Mouse (Mus musculus) liver, embryonic 14.5 days (tissue): ENCODE data around the gene Parp12. TPM values are rescaled to one million over a fixed set of nuclear protein-coding genes. Genes with fewer than 3 reads are reported as not detected.

ENCODE experiments used
- ATAC-seq: fragments of 200-750 bp; cut with Nextera tagmentation; 2 replicates; pipeline ENCODE4 v1.8.0; 2017; ENCODE audit warnings: moderate number of reproducible peaks, mild to moderate bottlenecking, moderate library complexity; ENCODE audit not compliant: insufficient read depth
- DNase-seq, 3 experiments: peaks; one replicate each; pipeline ENCODE4 v3.0.0-alpha.2; 2012 to 2013; ENCODE audit warnings: low read depth in 3 of 3, low spot score in 3 of 3
- H3K27ac ChIP-seq: fragments of 300-500 bp; sonication (generic); 2 replicates; pipeline ENCODE4 v1.5.1; 2014; ENCODE audit warnings: moderate library complexity, mild to moderate bottlenecking, control low read depth, inconsistent platforms
- H3K27me3 ChIP-seq: fragments of 300-500 bp; sonication (generic); 2 replicates; pipeline ENCODE4 v1.6.1; 2014; ENCODE audit warnings: mild to moderate bottlenecking, low read length, moderate library complexity; ENCODE audit not compliant: control insufficient read depth, insufficient read depth
- H3K36me3 ChIP-seq: fragments of 300-500 bp; sonication (generic); replicated peaks from 2 replicates; pipeline ENCODE4 v1.6.1; 2014; ENCODE audit warnings: low read depth; ENCODE audit not compliant: control insufficient read depth, insufficient read depth
- H3K4me1 ChIP-seq, 2 experiments: fragments of 200-500 bp in 1 of 2; fragments of 300-500 bp in 1 of 2; sonication (generic) in 1 of 2; replicated peaks; 2 replicates each; pipeline ENCODE4 v1.6.1; 2012 to 2014; ENCODE audit warnings: antibody characterized with exemption in 1 of 2, inconsistent platforms in 1 of 2, low read length in 1 of 2; ENCODE audit not compliant: control insufficient read depth in 2 of 2, insufficient read depth in 2 of 2
- H3K4me2 ChIP-seq: fragments of 300-500 bp; sonication (generic); 2 replicates; pipeline ENCODE4 v1.6.1; 2014; ENCODE audit warnings: low read depth, mild to moderate bottlenecking, control low read depth, moderate library complexity
- H3K4me3 ChIP-seq, 2 experiments: fragments of 200-500 bp in 1 of 2; fragments of 300-500 bp in 1 of 2; sonication (generic) in 1 of 2; 2 replicates each; pipeline ENCODE4 v1.5.1; 2012 to 2014; ENCODE audit warnings: low read depth in 2 of 2, low read length in 2 of 2, mild to moderate bottlenecking in 2 of 2, control low read depth in 1 of 2, inconsistent platforms in 1 of 2, moderate library complexity in 1 of 2; ENCODE audit not compliant: insufficient read depth in 1 of 2
- H3K9ac ChIP-seq: fragments of 300-500 bp; sonication (generic); replicated peaks from 2 replicates; pipeline ENCODE4 v1.6.1; 2014; ENCODE audit warnings: mild to moderate bottlenecking, control low read depth, moderate library complexity
- H3K9me3 ChIP-seq: fragments of 300-500 bp; sonication (generic); 2 replicates; pipeline ENCODE4 v1.6.1; 2016; ENCODE audit warnings: low read length, mixed read lengths; ENCODE audit not compliant: control insufficient read depth
- CTCF ChIP-seq: IDR thresholded peaks from 2 replicates; pipeline ENCODE4 v1.5.1; 2016; ENCODE audit warnings: antibody characterized with exemption, low read depth, control low read depth
- EP300 ChIP-seq: IDR thresholded peaks from 2 replicates; pipeline ENCODE4 v1.6.1; 2016; ENCODE audit warnings: antibody characterized with exemption, low read depth
- WGBS: fragments of 180-500 bp; shearing (Covaris S2); extraction: QIAGEN DNeasy Blood & Tissue Kit; methylation state at CpG from one replicate; pipeline ENCODE4 v1.1.7; 2014; ENCODE audit not compliant: insufficient replicate concordance; 5-methylcytosine and 5-hydroxymethylcytosine counted together
- polyA plus RNA-seq, 2 experiments: library from polyadenylated mRNA; depleted of rRNA in 1 of 2; stranded (reverse) in 1 of 2; unstranded in 1 of 2; fragments of >200 nt; fragmentation: Nextera tagmentation in 1 of 2; extraction: Ambion mirVana in 1 of 2; gene quantifications; 2 replicates each; pipeline versions ENCODE4 v1.2.1 to v1.2.3; 2012 to 2014

The Parp12 gene
- polyA plus RNA-seq (2012; rRNA removed): 3.3 and 4.3 TPM in 2 replicates
- 2.8 and 3.6 TPM in 2 replicates for polyA plus RNA-seq (2014; fragmentation: Nextera tagmentation; extraction: Ambion mirVana)

DNA sequence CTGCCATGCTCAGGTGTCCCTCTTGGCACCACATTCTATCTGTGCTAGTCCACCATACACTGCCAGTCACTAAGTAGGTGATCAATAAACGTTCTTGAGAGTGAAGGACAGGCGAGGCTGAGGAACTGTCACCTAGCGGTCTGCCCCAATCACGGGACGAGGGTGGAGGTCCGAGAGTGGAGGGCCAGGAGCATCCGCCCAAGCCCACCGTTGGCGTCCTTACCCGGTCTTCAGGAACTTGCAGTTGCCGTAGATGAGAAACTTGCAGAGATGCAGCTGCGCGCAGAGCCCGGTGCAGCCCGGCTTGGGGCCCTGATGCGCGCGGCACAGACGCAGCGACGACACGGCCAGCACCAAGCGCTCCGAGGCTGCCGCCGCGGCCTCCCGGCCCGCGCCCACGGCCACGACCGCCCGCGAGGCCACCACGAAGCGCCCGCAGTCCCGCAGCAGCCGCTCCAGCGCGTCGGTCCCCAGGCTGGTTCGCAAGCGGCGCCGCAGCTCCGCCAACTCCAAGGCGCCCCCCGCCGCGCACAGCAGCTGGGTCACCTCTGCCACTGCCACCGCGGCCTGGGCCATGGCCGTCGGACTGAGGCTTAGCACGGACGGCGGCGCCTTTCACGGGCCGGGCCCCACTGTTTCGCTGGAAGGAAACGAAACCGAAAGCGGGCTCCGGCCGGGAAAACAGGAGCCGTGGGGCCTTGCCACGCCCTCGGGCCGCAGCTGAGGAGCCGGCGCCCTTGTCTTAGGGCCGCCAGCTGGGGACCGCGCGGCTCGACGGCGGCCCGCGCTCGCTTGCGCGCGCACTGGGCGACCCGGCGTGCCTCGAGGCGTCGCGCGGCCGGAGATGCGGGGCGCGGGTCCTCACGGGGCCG, at the start of gene Parp12:
Parp12 (minus strand) TSS at position 766 of the 872 bp plus-strand sequence.
- 1% methylated on average over 93 of the region's 101 CpGs for WGBS
- Histone ChIP-seq H3K4me2 (peak within 1 kb of the TSS; percentile 68), H3K4me3 (peak within 1 kb of the TSS; percentile 76 to 80), H3K36me3 (no peaks in the 10 kb centered on the region), H3K9me3 (0 out of 2 replicates have a peak, but pooled peaks cover 2% of the 10 kb centered on the region), H3K9ac (peak within 1 kb of the TSS; percentile 70), H3K27me3 (peaks cover 44% of the 10 kb centered on the region), H3K4me1 (peaks cover 0 to 5% of the 10 kb centered on the region in 2 experiments; a peak in 1 of 4 replicates), H3K27ac (no peak within 1 kb of the TSS)
- ATAC-seq (peak; percentile 74), DNase-seq (peak; percentile 40 to 55 (median 48))
- no peak for TF ChIP-seq CTCF

DNA sequence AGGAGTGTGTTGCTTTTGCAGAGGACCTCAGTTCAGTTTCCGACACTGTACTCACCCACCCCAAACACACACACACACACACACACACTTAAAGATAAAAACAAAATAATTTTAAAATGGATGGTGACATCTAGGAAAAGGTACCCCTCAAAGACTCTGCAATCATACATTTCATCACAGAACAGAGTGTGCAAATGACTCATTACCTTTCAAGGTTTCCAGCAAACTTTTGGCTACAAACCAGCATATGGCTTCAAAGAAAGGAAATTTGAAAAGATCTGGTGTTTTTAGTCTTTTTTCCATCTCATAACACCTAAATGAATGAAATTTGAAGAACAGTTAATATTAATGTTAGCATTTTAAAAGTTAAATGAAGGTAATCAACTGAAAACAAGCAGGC, 46.7 kb upstream of the Parp12 start:
- Histone ChIP-seq H3K9ac (no peak overlapping the region), H3K36me3 (peaks cover 18% of the 10 kb centered on the region), H3K4me3 (no peak overlapping the region), H3K27me3 (no peaks in the 10 kb centered on the region), H3K4me1 (peaks cover 7 to 11% of the 10 kb centered on the region in 2 experiments), H3K27ac (no peak overlapping the region), H3K9me3 (no peaks in the 10 kb centered on the region), H3K4me2 (no peak overlapping the region)
- 100% methylated on average over 1 of the region's 1 CpGs for WGBS
- ATAC-seq: no peak
- no peak for DNase-seq
- no peak for TF ChIP-seq CTCF
- TF ChIP-seq EP300: no peak

DNA sequence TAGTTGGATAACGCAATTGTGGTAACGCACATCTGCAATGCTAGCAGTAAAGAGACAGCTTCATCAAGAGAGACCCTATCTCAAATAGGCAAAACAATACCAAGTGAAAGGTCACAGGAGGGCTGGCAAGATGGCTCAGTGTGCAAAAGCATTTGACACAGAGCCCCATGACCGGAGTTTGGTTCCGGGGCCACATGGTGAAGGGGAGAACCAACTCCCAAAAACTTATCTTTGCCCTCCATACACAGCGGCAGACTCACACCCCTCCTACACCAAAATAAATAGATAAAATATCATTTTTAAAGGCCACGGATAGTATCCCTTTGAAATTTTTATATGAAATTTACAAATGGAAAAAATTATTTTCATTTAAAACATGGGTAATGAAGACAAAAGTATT, 43.8 kb upstream of the Parp12 start:
- no peaks in the 10 kb centered on the region for H3K27me3 ChIP-seq
- H3K4me1 ChIP-seq: peaks cover 7 to 11% of the 10 kb centered on the region in 2 experiments
- no peak overlapping the region for H3K9ac ChIP-seq
- TF ChIP-seq CTCF (no peak), EP300 (peak; percentile 44; the same call in 1 of the 2 replicates)
- ATAC-seq (peak; percentile 80), DNase-seq (peak; percentile 22 to 53 (median 40))
- peaks cover 17% of the 10 kb centered on the region for H3K36me3 ChIP-seq
- H3K4me2 ChIP-seq: peak overlapping the region; percentile 36
- H3K27ac ChIP-seq: no peak overlapping the region
- H3K4me3 ChIP-seq: no peak overlapping the region
- no peaks in the 10 kb centered on the region for H3K9me3 ChIP-seq
- 49% methylated on average over 6 of the region's 6 CpGs for WGBS

DNA sequence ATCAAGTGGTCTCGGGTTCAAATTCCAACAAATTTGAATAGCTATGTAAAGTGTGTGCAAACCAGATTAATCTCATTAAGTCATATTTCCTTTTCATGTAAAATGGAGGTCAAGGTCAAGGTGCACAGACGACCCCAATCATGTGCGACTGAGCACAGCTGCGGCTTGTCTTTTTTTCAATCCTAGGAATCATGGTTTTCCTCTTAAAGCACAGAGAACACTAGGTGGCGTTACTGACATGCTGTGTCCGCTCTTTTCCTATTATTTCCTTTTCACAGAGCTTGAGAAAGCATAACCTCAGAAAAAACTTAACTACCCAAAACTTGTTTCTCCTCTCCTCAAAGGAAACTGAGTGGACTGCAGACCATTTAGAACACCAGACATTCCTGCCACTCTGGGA, 27.9 kb upstream of the Parp12 start:
- Histone ChIP-seq H3K27me3 (no peaks in the 10 kb centered on the region), H3K4me3 (no peak overlapping the region), H3K9ac (no peak overlapping the region), H3K9me3 (no peaks in the 10 kb centered on the region), H3K4me1 (no peaks in the 10 kb centered on the region), H3K36me3 (peaks cover 67% of the 10 kb centered on the region), H3K4me2 (no peak overlapping the region), H3K27ac (no peak overlapping the region)
- no peak for TF ChIP-seq EP300
- peak; percentile 33 for TF ChIP-seq CTCF
- no peak for ATAC-seq
- no peak for DNase-seq
- 77% methylated on average over 6 of the region's 6 CpGs for whole genome bisulfite sequencing

DNA sequence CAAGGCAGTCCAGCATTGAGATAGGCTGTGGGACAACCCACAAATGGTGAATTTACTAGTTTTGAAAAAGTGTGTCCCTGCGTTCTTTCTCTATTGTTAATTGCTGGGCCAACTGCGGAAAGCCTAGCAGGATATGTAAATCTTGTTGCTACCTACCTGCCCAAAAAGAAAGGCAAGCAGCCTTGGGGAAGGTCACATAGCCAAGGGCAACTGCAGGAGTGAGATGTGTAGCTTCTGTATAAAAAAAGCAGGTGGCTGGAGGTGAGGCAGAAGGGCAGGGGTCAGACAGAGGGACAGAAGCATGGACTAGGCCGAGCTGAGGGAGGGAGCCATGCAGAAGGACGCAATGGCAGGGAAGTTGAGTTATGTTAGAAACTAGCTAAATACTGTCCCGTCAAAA, 14.4 kb upstream of the Parp12 start:
- H3K4me1 ChIP-seq: no peaks in the 10 kb centered on the region
- TF ChIP-seq EP300 (no peak), CTCF (no peak)
- H3K4me3 ChIP-seq: no peak overlapping the region
- H3K27me3 ChIP-seq: no peaks in the 10 kb centered on the region
- ATAC-seq (no peak), DNase-seq (no peak)
- no peaks in the 10 kb centered on the region for H3K9me3 ChIP-seq
- H3K9ac ChIP-seq: no peak overlapping the region
- WGBS: 75% methylated on average over 5 of the region's 5 CpGs
- H3K27ac ChIP-seq: no peak overlapping the region
- no peak overlapping the region for H3K4me2 ChIP-seq
- H3K36me3 ChIP-seq: peaks cover 5% of the 10 kb centered on the region
